Mouse (Mus musculus): ENCODE results near the gene Txndc15. TPM values are rescaled to one million over a fixed set of nuclear protein-coding genes. Genes with fewer than 3 reads are reported as not detected.

The Txndc15 gene
- polyA plus RNA-seq, 1 experiment, result 50.8 TPM

- H3K4me1 ChIP-seq (replicated peaks; ENCODE audit: control insufficient read depth, insufficient read depth, low read length), result no peaks in the 10 kb centered on the region
- 94% methylated on average over 7 of the region's 7 CpGs for WGBS
- no peaks in the 10 kb centered on the region for H3K27me3 ChIP-seq (ENCODE audit: control insufficient read depth, insufficient read depth, low read length)
- H3K36me3 ChIP-seq (ENCODE audit: control insufficient read depth, insufficient read depth, low read length), result no peaks in the 10 kb centered on the region
- no peak overlapping the region for H3K4me3 ChIP-seq (ENCODE audit: control insufficient read depth, insufficient read depth, low read length)
- no peak for TF ChIP-seq POLR2A (IDR thresholded peaks at IDR 0.05; ENCODE audit: control insufficient read depth, extremely low read depth, insufficient read depth, low read length, poor library complexity)
- no peak for TF ChIP-seq CTCF (IDR thresholded peaks at IDR 0.05; ENCODE audit: borderline replicate concordance, control insufficient read depth, extremely low read depth, insufficient read depth, low read length, poor library complexity)
- no peak for DNase-seq
- H3K27ac ChIP-seq (ENCODE audit: control insufficient read depth, insufficient read depth, low read length), result no peak overlapping the region
Measured at GRCm38 (mm10) chr13:55774352-55774751, 59.9 kb downstream of the Txndc15 start.

DNA sequence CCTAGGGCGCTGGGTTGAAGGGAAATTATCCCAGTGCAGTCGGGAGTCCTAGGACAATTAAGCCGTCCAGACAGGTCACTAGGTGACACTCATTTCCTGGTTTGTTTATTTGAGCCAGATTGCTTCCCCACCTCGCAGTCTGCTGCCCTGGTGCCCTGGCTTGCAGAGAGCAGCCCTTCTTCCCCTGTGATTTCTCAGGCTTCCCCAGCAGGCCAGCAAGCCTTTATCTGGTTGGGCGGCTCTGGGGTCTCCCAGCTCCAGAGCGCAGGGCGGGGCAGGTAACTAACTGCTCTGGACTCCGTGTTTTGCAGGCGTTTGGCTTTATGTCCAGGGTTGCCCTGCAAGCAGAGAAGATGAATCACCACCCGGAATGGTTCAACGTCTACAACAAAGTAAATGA, 60.6 kb downstream of the Txndc15 start:
- Histone ChIP-seq H3K4me1 (replicated peaks; ENCODE audit: control insufficient read depth, insufficient read depth, low read length) (no peaks in the 10 kb centered on the region), H3K4me3 (ENCODE audit: control insufficient read depth, insufficient read depth, low read length) (no peak overlapping the region), H3K36me3 (ENCODE audit: control insufficient read depth, insufficient read depth, low read length) (no peaks in the 10 kb centered on the region), H3K27me3 (ENCODE audit: control insufficient read depth, insufficient read depth, low read length) (no peaks in the 10 kb centered on the region), H3K27ac (ENCODE audit: control insufficient read depth, insufficient read depth, low read length) (no peak overlapping the region)
- no peak for DNase-seq
- TF ChIP-seq POLR2A (IDR thresholded peaks at IDR 0.05; ENCODE audit: control insufficient read depth, extremely low read depth, insufficient read depth, low read length, poor library complexity), result peak; percentile 16; the same call in 1 of the 2 replicates
- TF ChIP-seq CTCF (IDR thresholded peaks at IDR 0.05; ENCODE audit: borderline replicate concordance, control insufficient read depth, extremely low read depth, insufficient read depth, low read length, poor library complexity), result no peak
- 90% methylated on average over 11 of the region's 11 CpGs for WGBS

Other genes starting within 250 kb of the Txndc15 start
- gene Dbn1, start 226.5 kb upstream of the Txndc15 start, polyA plus RNA-seq (2012; rRNA removed), result 7.8 and 9.8 TPM in 2 replicates
- gene Pdlim7, start 201.0 kb upstream of the Txndc15 start, polyA plus RNA-seq (2012; rRNA removed), result 25.6 and 29.5 TPM in 2 replicates
- 18.2 and 21.9 TPM in 2 replicates for gene Dok3, start 185.4 kb upstream of the Txndc15 start, polyA plus RNA-seq (2012; rRNA removed)
- gene Ddx41, start 178.0 kb upstream of the Txndc15 start, polyA plus RNA-seq (2012; rRNA removed), result 97.8 and 100.0 TPM in 2 replicates
- gene Fam193b, start 143.5 kb upstream of the Txndc15 start, polyA plus RNA-seq (2012; rRNA removed), result 381 and 409 TPM in 2 replicates
- gene Tmed9, start 140.9 kb upstream of the Txndc15 start, polyA plus RNA-seq (2012; rRNA removed), result 73.4 and 76.8 TPM in 2 replicates
- gene B4galt7, start 114.8 kb upstream of the Txndc15 start, polyA plus RNA-seq (2012; rRNA removed), result 45.3 and 47.2 TPM in 2 replicates
- 15.7 and 17.8 TPM in 2 replicates for gene Caml, start 91.6 kb upstream of the Txndc15 start, polyA plus RNA-seq (2012; rRNA removed)
- 25.3 and 29.5 TPM in 2 replicates for gene Ddx46, start 79.6 kb upstream of the Txndc15 start, polyA plus RNA-seq (2012; rRNA removed)
- 61.2 and 62.1 TPM in 2 replicates for gene B230219D22Rik, start 21.5 kb upstream of the Txndc15 start, polyA plus RNA-seq (2012; rRNA removed)
- gene Pcbd2, start 12.7 kb downstream of the Txndc15 start, polyA plus RNA-seq (2012; rRNA removed), result 12.6 and 18.2 TPM in 2 replicates
- gene Catsper3, start 69.9 kb downstream of the Txndc15 start, polyA plus RNA-seq (2012; rRNA removed), result not detected in 2 replicates
- 0.07 TPM in 1 of 2 replicates, not detected in the other for gene Pitx1, start 121.5 kb downstream of the Txndc15 start, polyA plus RNA-seq (2012; rRNA removed)